Mouse (Mus musculus) forebrain, embryonic 14.5 days (tissue): ENCODE data around the gene Pop7. TPM values are rescaled to one million over a fixed set of nuclear protein-coding genes. Genes with fewer than 3 reads are reported as not detected.

Source experiments
- ATAC-seq: fragments of 200-750 bp; cut with Nextera tagmentation; 2 replicates; pipeline ENCODE4 v1.8.0; 2017; ENCODE audit warnings: mild to moderate bottlenecking, moderate library complexity
- DNase-seq: peaks from one replicate; pipeline ENCODE4 v3.0.0-alpha.2; 2015; ENCODE audit warnings: low spot score
- H3K27ac ChIP-seq: fragments of 300-500 bp; sonication (generic); 2 replicates; pipeline ENCODE4 v1.5.1; 2014; ENCODE audit warnings: low read depth, mild to moderate bottlenecking, control low read depth, low read length, moderate library complexity
- H3K27me3 ChIP-seq: fragments of 300-500 bp; sonication (generic); replicated peaks from 2 replicates; pipeline ENCODE4 v1.6.1; 2014; ENCODE audit warnings: low read length, control low read depth, mixed read lengths; ENCODE audit not compliant: control insufficient read depth, insufficient read depth
- H3K36me3 ChIP-seq: fragments of 300-500 bp; sonication (generic); 2 replicates; pipeline ENCODE4 v1.6.1; 2014; ENCODE audit warnings: low read length, control low read depth; ENCODE audit not compliant: control insufficient read depth, insufficient read depth
- H3K4me1 ChIP-seq: fragments of 300-500 bp; sonication (generic); 2 replicates; pipeline ENCODE4 v1.6.1; 2014; ENCODE audit warnings: antibody characterized with exemption, low read length, control low read depth; ENCODE audit not compliant: control insufficient read depth, insufficient read depth
- H3K4me2 ChIP-seq: fragments of 300-500 bp; sonication (generic); 2 replicates; pipeline ENCODE4 v1.6.1; 2014; ENCODE audit warnings: mild to moderate bottlenecking, control low read depth, low read length
- H3K4me3 ChIP-seq: fragments of 300-500 bp; sonication (generic); 2 replicates; pipeline ENCODE4 v1.5.1; 2014; ENCODE audit warnings: low read depth, low read length, control low read depth
- H3K9ac ChIP-seq: fragments of 300-500 bp; sonication (generic); 2 replicates; pipeline ENCODE4 v1.6.1; 2014; ENCODE audit warnings: mild to moderate bottlenecking, low read length, control low read depth, moderate library complexity
- H3K9me3 ChIP-seq: fragments of 300-500 bp; sonication (generic); replicated peaks from 2 replicates; pipeline ENCODE4 v1.6.1; 2016; ENCODE audit warnings: low read length, control low read depth, mixed read lengths; ENCODE audit not compliant: control insufficient read depth
- WGBS: fragments of 180-500 bp; shearing (Covaris S2); extraction: QIAGEN DNeasy Blood & Tissue Kit; methylation state at CpG from one replicate; pipeline ENCODE4 v1.1.7; 2014; 5-methylcytosine and 5-hydroxymethylcytosine counted together
- polyA plus RNA-seq: library from polyadenylated mRNA; unstranded; fragments of >200 nt; fragmentation: Nextera tagmentation; extraction: Ambion mirVana; gene quantifications from 2 replicates; pipeline ENCODE4 v1.2.1, GENCODE M21; 2014

Pop7 gene
- polyA plus RNA-seq, 1 experiment from 2014 or later = 98.0 TPM

DNA sequence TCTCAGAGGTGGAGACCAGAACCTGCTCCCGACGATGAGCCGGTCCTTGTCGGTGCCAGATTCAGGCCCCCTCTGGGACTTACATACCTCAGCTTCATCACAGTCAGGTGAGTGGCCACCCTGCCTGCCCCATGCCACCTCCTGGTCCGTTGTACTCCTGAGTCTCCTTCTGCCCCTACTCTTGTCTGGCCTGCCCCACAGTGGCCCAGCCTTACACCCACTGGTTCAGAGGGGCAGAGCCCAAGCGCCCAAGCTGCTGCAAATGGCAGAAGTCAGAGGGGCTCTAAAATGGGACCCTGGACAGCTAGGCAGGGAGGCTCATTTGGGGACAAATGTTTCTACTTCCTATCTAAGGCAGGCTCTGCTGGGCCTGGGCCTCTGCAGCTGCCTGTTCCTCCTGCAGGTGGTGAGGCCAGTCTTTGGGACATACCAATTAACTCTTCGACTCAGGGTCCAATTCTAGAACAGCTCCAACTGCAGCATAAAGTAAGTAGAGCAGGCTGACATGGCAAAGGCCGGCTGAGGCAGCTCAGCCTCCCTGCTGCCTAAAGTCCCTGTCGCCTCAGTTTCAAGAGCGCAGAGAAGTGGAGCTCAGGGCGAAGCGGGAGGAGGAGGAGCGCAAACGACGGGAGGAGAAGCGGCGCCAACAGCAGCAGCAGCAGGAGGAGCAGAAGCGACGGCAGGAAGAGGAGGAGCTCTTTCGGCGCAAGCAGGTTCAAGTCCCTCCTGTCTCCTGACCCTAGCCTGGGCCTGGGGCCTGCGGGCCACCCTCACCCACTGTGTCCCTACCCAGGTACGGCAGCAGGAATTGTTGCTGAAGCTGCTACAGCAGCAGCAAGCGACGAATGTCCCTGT, 21.3 kb upstream of the Pop7 start:
- Histone ChIP-seq H3K4me3 (no peak overlapping the region), H3K9ac (no peak overlapping the region), H3K27me3 (no peaks in the 10 kb centered on the region), H3K4me1 (no peaks in the 10 kb centered on the region), H3K27ac (no peak overlapping the region), H3K9me3 (no peaks in the 10 kb centered on the region), H3K4me2 (no peak overlapping the region), H3K36me3 (peaks cover 97% of the 10 kb centered on the region)
- DNase-seq = no peak
- no peak for ATAC-seq
- 80% methylated on average over 25 of the region's 25 CpGs for WGBS

DNA sequence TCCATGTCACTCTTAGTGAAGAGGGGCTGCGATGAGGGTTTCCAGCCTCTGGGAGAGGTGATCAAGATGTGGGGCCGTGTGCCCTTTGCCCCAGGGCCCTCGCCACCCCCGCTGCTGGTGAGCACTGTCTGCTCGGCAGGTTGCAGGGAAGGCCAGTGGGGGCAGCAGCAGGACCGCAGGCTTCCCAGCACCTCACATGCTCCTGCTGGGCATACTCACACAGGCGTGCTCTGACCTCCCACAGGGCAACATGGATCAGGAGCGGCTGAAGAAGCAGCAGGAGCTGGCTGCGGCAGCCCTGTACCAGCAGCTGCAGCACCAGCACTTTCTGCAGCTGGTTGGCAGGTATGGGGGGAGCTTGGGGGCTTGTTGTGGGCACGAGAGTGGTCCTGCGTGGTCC, 20.4 kb upstream of the Pop7 start:
- Histone ChIP-seq H3K9ac (no peak overlapping the region), H3K27ac (no peak overlapping the region), H3K4me3 (no peak overlapping the region), H3K36me3 (peaks cover 90% of the 10 kb centered on the region), H3K27me3 (no peaks in the 10 kb centered on the region), H3K9me3 (no peaks in the 10 kb centered on the region), H3K4me2 (no peak overlapping the region), H3K4me1 (no peaks in the 10 kb centered on the region)
- WGBS = 74% methylated on average over 11 of the region's 11 CpGs
- ATAC-seq = no peak
- DNase-seq = no peak

DNA sequence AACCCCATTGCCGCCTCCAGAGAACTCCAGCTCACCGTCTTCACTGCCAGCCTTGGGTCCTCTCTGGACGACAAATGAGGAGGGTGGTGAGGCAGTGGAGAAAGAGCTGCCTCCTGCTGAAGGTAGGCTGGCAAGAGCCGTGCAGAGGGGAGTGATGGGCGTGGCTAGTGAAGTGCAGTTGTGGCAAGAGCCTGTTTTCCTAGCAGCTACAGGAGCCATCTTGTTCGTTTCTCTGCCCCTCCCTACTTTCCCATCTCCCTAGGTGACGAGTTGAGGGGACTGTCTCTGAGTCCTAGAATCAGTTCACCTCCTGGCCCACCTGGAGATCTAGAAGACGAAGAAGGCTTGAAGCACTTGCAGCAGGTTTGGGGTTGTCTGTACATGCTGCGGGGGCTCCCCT, 19.5 kb upstream of the Pop7 start:
- no peak overlapping the region for H3K4me2 ChIP-seq
- no peak for DNase-seq
- no peaks in the 10 kb centered on the region for H3K9me3 ChIP-seq
- H3K27ac ChIP-seq = no peak overlapping the region
- no peak overlapping the region for H3K4me3 ChIP-seq
- no peak overlapping the region for H3K9ac ChIP-seq
- H3K4me1 ChIP-seq = no peaks in the 10 kb centered on the region
- 81% methylated on average over 9 of the region's 9 CpGs for WGBS
- H3K36me3 ChIP-seq = peaks cover 89% of the 10 kb centered on the region
- ATAC-seq = no peak
- no peaks in the 10 kb centered on the region for H3K27me3 ChIP-seq

DNA sequence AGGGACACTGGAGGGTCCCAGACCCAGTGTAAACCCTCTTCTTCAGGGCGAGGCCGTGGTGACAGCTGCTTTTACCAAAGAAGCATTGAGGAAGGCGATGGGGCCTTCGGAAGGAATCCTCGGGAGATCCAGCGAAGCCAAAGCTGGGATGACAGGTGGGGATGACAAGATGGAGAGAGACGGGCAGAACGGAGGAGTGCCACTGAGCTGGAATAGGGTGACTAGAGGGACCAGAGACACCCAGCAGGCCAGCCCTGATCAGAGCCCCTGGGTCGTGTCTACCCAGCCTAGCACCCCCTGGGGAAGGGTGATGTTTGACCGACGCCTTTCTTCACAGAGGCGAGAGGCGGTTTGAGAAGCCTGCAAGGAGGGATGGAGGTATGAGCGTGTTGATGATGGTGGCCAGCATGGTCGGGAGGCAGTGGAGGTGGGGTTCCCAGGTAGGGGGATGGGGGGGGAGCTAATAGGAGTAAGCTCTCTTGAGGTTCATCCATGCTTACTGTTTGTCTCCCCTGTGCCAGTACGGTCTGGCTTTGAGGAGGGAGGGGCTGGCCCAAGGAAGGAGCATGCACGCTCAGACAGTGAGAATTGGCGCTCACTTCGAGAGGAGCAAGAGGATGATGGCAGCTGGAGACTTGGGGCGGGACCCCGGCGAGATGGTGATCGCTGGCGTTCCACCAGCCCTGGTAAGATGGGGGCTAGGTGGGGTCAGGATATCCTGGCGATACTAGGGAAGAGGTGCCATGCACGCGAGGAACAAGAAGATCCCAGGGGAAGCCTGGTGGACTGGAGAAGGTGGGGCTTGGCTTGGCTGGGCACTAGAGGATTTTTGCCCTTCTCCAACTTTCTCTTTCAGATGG, 17.6 kb upstream of the Pop7 start:
- Histone ChIP-seq H3K27me3 (no peaks in the 10 kb centered on the region), H3K9me3 (no peaks in the 10 kb centered on the region), H3K4me3 (no peak overlapping the region), H3K4me1 (no peaks in the 10 kb centered on the region), H3K9ac (no peak overlapping the region), H3K4me2 (no peak overlapping the region), H3K27ac (no peak overlapping the region), H3K36me3 (peaks cover 71% of the 10 kb centered on the region)
- 94% methylated on average over 27 of the region's 27 CpGs for WGBS
- ATAC-seq (no peak), DNase-seq (no peak)

DNA sequence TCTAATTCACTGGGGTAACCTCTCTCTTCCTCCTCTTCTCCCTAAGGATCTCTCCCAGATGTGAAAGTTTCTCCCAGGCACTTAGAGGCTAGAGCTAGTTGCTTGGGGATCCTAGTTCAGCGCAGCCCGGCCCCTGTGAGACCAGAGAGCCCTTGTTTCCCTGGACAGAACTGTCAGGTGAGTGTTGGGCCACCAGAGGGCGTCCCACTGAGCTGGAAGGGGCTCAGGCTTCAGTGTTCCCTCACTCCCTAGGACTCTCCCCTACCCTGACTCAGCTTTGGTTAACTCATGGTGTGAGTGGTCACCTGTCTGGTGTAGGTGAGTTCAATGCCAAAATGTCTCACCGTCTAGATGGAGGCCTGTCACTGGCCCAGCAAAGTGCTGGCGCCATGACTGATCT, 16.1 kb upstream of the Pop7 start, which contains the start of gene Gigyf1:
Gene Gigyf1 (plus strand): TSS at position 113 of the 400 bp plus-strand sequence.
- H3K27me3 ChIP-seq = no peaks in the 10 kb centered on the region
- no peak within 1 kb of the TSS for H3K9ac ChIP-seq
- no peak for ATAC-seq
- no peaks in the 10 kb centered on the region for H3K4me1 ChIP-seq
- H3K9me3 ChIP-seq = no peaks in the 10 kb centered on the region
- H3K27ac ChIP-seq = no peak within 1 kb of the TSS
- no peak for DNase-seq
- WGBS = 77% methylated on average over 5 of the region's 5 CpGs
- H3K4me3 ChIP-seq = no peak within 1 kb of the TSS
- H3K36me3 ChIP-seq = peaks cover 66% of the 10 kb centered on the region
- no peak within 1 kb of the TSS for H3K4me2 ChIP-seq

DNA sequence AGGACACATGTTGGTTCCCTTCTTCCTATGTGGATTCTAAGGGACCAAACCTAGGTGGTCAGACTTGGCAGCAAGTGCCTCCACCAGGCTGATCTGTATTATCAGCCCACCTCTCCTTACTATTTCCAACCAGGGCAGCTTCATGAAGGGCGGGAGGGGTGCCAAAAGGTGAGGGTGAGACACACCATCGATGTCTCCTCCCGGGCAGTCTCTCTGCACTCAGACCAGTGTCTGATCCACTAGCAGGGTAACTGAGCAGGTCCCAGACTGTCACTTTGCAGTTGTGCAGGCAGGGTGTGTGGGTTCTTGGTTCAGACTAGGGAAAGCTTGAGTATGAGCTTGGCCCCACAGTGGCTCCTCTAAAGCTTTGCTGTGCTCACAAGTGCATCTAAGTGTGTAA, 12.5 kb upstream of the Pop7 start:
- no peak overlapping the region for H3K4me2 ChIP-seq
- no peak overlapping the region for H3K27ac ChIP-seq
- WGBS = 96% methylated on average over 3 of the region's 3 CpGs
- H3K9ac ChIP-seq = no peak overlapping the region
- DNase-seq (no peak), ATAC-seq (no peak)
- H3K27me3 ChIP-seq = no peaks in the 10 kb centered on the region
- peaks cover 20% of the 10 kb centered on the region for H3K4me1 ChIP-seq
- H3K9me3 ChIP-seq = no peaks in the 10 kb centered on the region
- peaks cover 32% of the 10 kb centered on the region for H3K36me3 ChIP-seq
- no peak overlapping the region for H3K4me3 ChIP-seq

DNA sequence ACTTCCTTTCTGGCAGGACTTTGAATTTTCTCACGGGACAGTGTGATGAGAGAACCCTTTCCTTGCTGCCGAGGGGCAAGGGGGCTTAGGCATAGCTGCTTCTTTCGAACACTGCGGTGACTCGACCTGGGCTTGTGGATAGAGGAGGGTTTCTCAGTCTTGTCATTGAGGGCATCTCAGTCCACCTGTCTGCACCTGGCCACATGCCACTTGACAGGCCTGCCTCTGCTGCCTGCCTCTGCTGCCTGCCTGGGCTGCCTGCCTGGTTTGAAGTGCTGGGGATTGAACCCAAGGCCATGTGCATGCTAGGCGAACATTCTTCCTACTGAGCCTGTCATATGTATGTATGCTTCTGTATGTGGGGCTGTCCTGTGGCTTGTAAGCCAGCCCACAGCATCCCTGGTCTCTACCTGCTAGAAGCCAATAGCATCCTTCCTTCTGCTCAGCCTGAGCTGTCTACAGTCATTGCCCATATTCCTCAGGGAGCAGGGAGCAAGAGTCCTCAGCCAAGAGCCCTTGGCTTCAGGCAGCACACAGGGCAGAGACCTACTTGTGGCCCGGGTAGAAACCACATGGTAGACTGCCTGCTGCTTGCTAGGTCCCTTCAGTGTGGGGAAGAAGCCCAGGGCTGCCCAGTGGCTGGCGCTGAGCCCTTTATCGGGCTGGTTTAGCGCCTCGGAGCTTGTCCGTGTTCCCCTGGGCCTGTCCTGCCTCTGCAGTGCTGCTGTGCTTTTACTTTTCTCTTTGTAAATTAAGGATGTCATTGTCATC, 11.8 kb upstream of the Pop7 start:
- peaks cover 25% of the 10 kb centered on the region for H3K36me3 ChIP-seq
- no peaks in the 10 kb centered on the region for H3K9me3 ChIP-seq
- no peak for ATAC-seq
- no peak for DNase-seq
- no peak overlapping the region for H3K4me3 ChIP-seq
- no peak overlapping the region for H3K4me2 ChIP-seq
- H3K27ac ChIP-seq = no peak overlapping the region
- no peaks in the 10 kb centered on the region for H3K27me3 ChIP-seq
- WGBS = 81% methylated on average over 12 of the region's 12 CpGs
- H3K9ac ChIP-seq = peak overlapping the region; percentile 29; the same call in 1 of the 2 replicates
- H3K4me1 ChIP-seq = peaks cover 20% of the 10 kb centered on the region

DNA sequence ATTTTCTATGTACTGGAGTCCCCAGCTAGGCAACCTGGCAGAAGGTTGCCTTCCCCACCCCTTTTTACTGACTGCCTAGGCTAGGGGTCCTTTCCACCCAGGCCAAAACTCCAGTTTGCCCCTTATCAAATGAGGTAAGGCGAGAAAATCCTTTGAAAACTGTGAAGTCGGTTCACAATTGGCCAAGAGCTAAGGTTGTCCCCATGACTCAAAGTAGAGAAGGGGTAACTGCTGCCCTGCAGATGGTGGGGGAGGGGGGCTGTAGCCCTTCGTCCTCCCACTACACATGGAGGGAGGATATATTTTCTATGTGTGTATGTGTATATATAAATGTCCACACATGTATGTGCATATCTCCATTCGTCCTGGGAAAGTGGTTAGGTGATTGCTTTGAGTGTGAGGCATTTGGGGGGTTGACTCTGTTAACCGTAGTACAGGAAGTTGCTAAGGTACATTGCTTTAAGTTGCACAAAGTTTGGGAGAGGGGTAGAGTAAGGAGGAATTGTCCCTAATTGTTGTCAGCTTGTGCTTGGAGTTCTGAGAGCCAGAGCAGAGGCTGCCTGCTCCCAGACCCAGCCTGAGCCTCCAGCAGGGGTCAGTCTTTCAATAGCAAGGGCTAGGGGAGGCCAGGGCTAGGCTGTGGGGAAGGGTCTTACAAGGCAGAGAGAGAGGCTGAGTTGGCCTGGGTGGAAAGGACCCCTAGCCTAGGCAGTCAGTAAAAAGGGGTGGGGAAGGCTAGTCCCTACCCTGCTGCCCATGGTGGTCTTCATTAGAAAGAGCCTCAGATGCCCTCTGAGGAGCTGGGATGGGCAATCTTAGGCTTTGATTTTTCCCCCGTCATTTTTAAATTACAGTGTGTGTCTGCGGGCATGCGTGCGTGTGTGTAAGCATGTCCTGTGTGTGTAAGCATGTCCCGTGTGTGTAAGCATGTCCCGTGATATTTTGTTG, 10.8 kb upstream of the Pop7 start:
- Histone ChIP-seq H3K9me3 (no peaks in the 10 kb centered on the region), H3K27ac (no peak overlapping the region), H3K4me3 (no peak overlapping the region), H3K36me3 (peaks cover 18% of the 10 kb centered on the region; the same call in 1 of the 2 replicates), H3K9ac (peak overlapping the region; percentile 29; the same call in 1 of the 2 replicates), H3K4me2 (peak overlapping the region; percentile 89), H3K4me1 (peaks cover 20% of the 10 kb centered on the region), H3K27me3 (no peaks in the 10 kb centered on the region)
- ATAC-seq (peak; percentile 37), DNase-seq (peak; percentile 60)
- WGBS = 77% methylated on average over 11 of the region's 11 CpGs
